Mouse (Mus musculus) E14TG2a.4 (cell line): Measurements from ENCODE around the gene Mst1.

ENCODE experiments used
- H3K27me3 ChIP-seq: 2 replicates; pipeline ENCODE4 v1.6.1; 2014; ENCODE audit warnings: low read length, control low read depth; ENCODE audit not compliant: insufficient read depth
- H3K36me3 ChIP-seq: 2 replicates; pipeline ENCODE4 v1.6.1; 2014; ENCODE audit warnings: low read length, control low read depth; ENCODE audit not compliant: insufficient read depth
- H3K4me1 ChIP-seq: replicated peaks from 2 replicates; pipeline ENCODE4 v1.6.1; 2014; ENCODE audit warnings: low read depth, low read length, control low read depth
- H3K4me3 ChIP-seq: replicated peaks from 2 replicates; pipeline ENCODE4 v1.5.1; 2014; ENCODE audit warnings: mild to moderate bottlenecking, low read length
- H3K9me3 ChIP-seq: 2 replicates; pipeline ENCODE4 v1.6.1; 2014; ENCODE audit warnings: low read length, control low read depth
- CTCF ChIP-seq: conservative IDR thresholded peaks from 2 replicates; pipeline ENCODE4 v1.5.1; 2014; ENCODE audit warnings: low read length
- NANOG ChIP-seq: IDR thresholded peaks from 2 replicates; pipeline ENCODE4 v1.6.1; 2014; ENCODE audit warnings: borderline replicate concordance, low read length, mixed read lengths
- POU5F1 ChIP-seq: IDR thresholded peaks from 2 replicates; pipeline ENCODE4 v1.6.1; 2014; ENCODE audit warnings: low read length, borderline replicate concordance

Gene Mst1

DNA sequence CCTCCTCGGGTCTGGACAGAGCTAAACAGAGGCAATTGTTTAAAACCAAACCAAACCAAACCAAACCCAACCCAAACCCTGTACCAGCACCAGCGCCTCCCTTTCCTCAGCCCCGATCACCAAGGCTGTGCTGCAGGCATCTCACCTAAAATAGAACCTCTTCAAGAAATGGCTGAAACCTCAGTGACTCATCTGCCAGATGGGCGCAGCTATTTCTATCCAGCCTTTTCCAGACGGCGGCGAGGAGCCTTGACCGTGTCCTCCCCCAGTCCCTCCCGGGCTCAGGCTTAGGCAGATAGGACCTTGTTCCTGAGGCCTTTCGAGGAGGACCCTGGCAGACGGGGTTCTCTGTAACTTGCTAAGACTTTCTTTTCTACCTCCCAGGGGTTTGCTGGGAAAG, 48.0 kb downstream of the Mst1 start:
- no peak for TF ChIP-seq POU5F1
- TF ChIP-seq NANOG = no peak
- no peak for TF ChIP-seq CTCF
- H3K36me3 ChIP-seq = no peaks in the 10 kb centered on the region

DNA sequence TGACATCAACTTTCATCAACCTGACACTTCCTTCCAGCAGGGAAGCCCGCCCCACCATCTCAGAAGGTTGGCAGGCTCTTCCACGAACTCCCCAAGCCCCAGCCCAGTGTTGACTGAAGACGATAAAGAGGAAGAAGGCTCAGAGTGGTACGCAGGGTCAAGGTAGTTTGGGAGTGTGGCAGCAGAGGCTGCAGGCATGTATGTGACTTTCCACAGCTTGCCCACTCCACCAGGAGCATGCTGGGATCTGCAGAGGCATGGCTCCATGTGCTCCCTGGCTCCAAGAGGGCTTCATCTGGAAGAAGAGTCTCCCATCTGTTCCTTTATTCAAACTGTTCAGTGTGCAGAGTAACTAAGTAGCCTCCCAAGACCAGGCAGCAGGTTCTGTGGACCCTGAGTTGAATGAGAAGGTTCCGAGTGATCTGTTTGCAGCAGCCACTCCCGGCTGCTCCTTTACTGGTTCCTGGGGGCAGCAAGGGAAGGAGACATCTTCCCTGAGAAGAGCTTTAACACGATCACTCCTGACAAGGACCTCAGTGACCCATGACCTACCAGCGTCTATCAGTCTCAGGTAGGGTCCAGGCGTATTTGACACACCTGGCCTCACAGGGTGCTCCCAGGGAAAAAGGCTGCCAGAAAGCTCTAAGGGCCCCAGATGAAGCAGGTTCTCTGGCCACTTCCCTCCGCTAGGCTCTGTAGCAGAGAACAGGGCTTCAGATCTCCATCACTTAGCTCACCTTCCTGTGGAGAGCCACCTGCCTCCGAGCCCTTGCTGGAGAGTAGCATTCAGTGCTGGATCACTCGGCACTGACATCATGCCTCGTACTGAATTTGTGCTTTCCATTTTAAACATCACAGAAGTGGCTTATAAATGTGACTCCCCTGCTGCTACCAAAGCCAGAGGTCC, 49.1 kb downstream of the Mst1 start:
- Histone ChIP-seq H3K9me3 (no peaks in the 10 kb centered on the region), H3K27me3 (peaks cover 25% of the 10 kb centered on the region), H3K4me1 (peaks cover 14% of the 10 kb centered on the region), H3K4me3 (no peak overlapping the region), H3K36me3 (no peaks in the 10 kb centered on the region)
- no peak for TF ChIP-seq POU5F1
- no peak for TF ChIP-seq CTCF
- TF ChIP-seq NANOG = no peak

More for the DNA sequence above, 48.0 kb downstream of the Mst1 start:
- Histone ChIP-seq H3K27me3 (peaks cover 25% of the 10 kb centered on the region), H3K4me3 (no peak overlapping the region), H3K9me3 (no peaks in the 10 kb centered on the region), H3K4me1 (peaks cover 10% of the 10 kb centered on the region)

- Histone ChIP-seq H3K4me3 (no peak overlapping the region), H3K9me3 (no peaks in the 10 kb centered on the region), H3K36me3 (no peaks in the 10 kb centered on the region), H3K27me3 (peaks cover 29% of the 10 kb centered on the region), H3K4me1 (peaks cover 9% of the 10 kb centered on the region)
- TF ChIP-seq POU5F1 (no peak), NANOG (no peak), CTCF (no peak)
These were observed 51.3 kb downstream of the Mst1 start for GRCm38 (mm10) chr9:108131502-108131901.

DNA sequence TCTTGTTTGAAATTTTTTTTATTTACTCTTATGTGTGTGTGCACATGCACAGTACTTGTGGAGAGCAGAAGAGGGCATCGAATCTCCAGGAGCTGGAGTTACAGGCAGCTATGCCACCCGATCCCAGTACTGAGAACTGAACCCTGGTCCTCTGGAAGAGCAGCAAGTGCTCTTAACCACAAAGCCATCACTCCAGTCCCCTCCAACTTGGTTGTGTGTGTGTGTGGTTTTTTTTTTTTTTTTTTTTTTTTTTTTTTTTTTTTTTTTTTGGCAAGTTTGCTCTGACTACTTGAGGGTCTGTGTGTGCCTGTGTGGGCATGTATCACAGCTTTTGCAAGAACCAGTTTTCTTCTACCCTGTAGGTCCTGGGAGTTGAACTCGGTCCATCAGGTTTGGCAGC, 52.1 kb downstream of the Mst1 start:
- peaks cover 17% of the 10 kb centered on the region for H3K4me1 ChIP-seq
- no peaks in the 10 kb centered on the region for H3K9me3 ChIP-seq
- TF ChIP-seq POU5F1 = no peak
- no peak for TF ChIP-seq NANOG
- TF ChIP-seq CTCF = no peak
- no peak overlapping the region for H3K4me3 ChIP-seq
- H3K27me3 ChIP-seq = peaks cover 32% of the 10 kb centered on the region
- H3K36me3 ChIP-seq = no peaks in the 10 kb centered on the region

DNA sequence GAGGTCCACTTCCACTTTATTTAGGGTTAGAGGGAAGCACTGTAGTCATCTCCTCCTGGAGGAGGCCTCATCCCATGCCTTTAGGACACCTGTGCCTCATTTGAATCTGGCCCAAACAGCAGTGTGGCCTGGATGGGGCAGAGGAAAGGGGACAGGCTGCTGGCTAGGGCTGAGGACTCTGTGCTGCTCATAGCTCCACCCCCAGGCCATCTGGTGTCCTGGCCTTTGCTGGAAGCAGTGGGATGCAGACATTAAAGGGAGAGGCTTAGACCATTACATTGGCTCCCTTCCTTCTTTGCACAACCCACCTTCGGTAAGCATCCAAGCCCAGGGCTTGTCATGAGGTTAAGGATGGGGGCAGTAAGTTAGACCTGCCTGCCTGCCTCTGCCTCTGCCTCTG, 53.2 kb downstream of the Mst1 start:
- H3K36me3 ChIP-seq = no peaks in the 10 kb centered on the region
- H3K9me3 ChIP-seq = no peaks in the 10 kb centered on the region
- H3K27me3 ChIP-seq = peaks cover 33% of the 10 kb centered on the region
- H3K4me3 ChIP-seq = no peak overlapping the region
- TF ChIP-seq CTCF (no peak), NANOG (no peak), POU5F1 (no peak)
- H3K4me1 ChIP-seq = peaks cover 22% of the 10 kb centered on the region
